Mouse (Mus musculus) lung, embryonic 16.5 days (tissue): ENCODE measurements at regions not wholly inside any gene's neighbourhood (a gene's known extent, or its start where the extent isn't known, plus 50 kb on each side); places are given as distances from the start of the nearest gene placed in this dataset.

Source experiments
- ATAC-seq: fragments of 200-750 bp; cut with Nextera tagmentation; 2 replicates; pipeline ENCODE4 v1.8.0; 2017; ENCODE audit warnings: low read depth, mild to moderate bottlenecking, moderate library complexity
- H3K27ac ChIP-seq: fragments of 300-500 bp; sonication (generic); 2 replicates; pipeline ENCODE4 v1.5.1; 2014; ENCODE audit warnings: mild to moderate bottlenecking, control low read depth, low read length
- H3K27me3 ChIP-seq: fragments of 300-500 bp; sonication (generic); 2 replicates; pipeline ENCODE4 v1.6.1; 2014; ENCODE audit warnings: low read depth, low read length, mixed read lengths; ENCODE audit not compliant: control insufficient read depth, insufficient read depth
- H3K36me3 ChIP-seq: fragments of 300-500 bp; sonication (generic); 2 replicates; pipeline ENCODE4 v1.6.1; 2014; ENCODE audit warnings: low read length; ENCODE audit not compliant: control insufficient read depth, insufficient read depth
- H3K4me1 ChIP-seq: fragments of 300-500 bp; sonication (generic); replicated peaks from 2 replicates; pipeline ENCODE4 v1.6.1; 2014; ENCODE audit warnings: low read length, mixed read lengths; ENCODE audit not compliant: control insufficient read depth, insufficient read depth
- H3K4me2 ChIP-seq: fragments of 300-500 bp; sonication (generic); 2 replicates; pipeline ENCODE4 v1.6.1; 2014; ENCODE audit warnings: low read depth, low read length, control low read depth
- H3K4me3 ChIP-seq: fragments of 300-500 bp; sonication (generic); 2 replicates; pipeline ENCODE4 v1.5.1; 2014; ENCODE audit warnings: mild to moderate bottlenecking, low read length, control low read depth
- H3K9ac ChIP-seq: fragments of 300-500 bp; sonication (generic); 2 replicates; pipeline ENCODE4 v1.6.1; 2014; ENCODE audit warnings: low read length, control low read depth
- H3K9me3 ChIP-seq: fragments of 300-500 bp; sonication (generic); 2 replicates; pipeline ENCODE4 v1.6.1; 2016; ENCODE audit warnings: low read length; ENCODE audit not compliant: control insufficient read depth
- WGBS: fragments of 180-500 bp; shearing (Covaris S2); extraction: QIAGEN DNeasy Blood & Tissue Kit; methylation state at CpG from one replicate; pipeline ENCODE4 v1.1.7; 2014; 5-methylcytosine and 5-hydroxymethylcytosine counted together

DNA sequence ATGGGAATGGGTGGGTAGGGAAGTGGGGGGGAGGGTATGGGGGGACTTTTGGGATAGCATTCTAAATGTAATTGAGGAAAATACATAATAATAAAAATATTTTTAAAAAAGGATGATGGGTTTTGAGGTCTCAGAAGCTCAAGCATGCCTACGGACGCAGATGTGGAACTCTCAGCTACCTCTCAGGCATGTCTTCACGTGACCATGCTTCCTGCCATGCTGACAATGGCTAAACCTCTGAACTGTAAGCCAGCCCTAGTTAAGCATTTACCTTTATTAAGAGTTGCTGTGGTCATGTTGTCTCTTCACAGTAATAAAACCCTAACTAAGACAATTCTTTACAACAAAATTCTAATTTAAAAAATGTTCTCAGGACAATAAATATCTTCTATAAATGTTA, 80.0 kb downstream of the Tex36 start:
- no peak overlapping the region for H3K4me2 ChIP-seq
- H3K27me3 ChIP-seq = no peaks in the 10 kb centered on the region
- WGBS = 79% methylated on average over 3 of the region's 3 CpGs
- H3K9ac ChIP-seq = no peak overlapping the region
- H3K9me3 ChIP-seq = no peaks in the 10 kb centered on the region
- no peak overlapping the region for H3K4me3 ChIP-seq
- no peak for ATAC-seq
- no peaks in the 10 kb centered on the region for H3K4me1 ChIP-seq
- no peak overlapping the region for H3K27ac ChIP-seq
- H3K36me3 ChIP-seq = no peaks in the 10 kb centered on the region

DNA sequence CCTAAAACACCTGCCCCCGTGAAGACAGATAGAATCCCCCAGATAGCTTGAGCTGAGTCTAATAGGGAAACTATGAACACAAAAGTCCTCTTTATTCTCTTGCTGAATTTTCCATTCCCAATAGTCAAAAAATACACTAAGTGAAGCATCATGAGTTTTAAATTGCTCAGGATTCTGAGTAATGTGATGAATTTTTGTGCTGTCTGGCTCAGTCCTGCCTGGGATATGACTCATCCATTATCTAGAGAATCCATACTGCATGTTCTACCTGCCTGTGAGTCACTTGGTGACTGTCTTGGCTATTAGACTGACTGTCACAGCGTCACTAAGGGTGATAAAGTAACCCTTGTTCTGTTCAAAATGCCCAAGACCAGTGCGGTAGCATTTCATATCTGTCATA, 83.0 kb downstream of the Tex36 start:
- Histone ChIP-seq H3K9me3 (no peaks in the 10 kb centered on the region), H3K27me3 (no peaks in the 10 kb centered on the region), H3K27ac (no peak overlapping the region), H3K4me2 (no peak overlapping the region), H3K36me3 (no peaks in the 10 kb centered on the region), H3K9ac (no peak overlapping the region), H3K4me1 (no peaks in the 10 kb centered on the region), H3K4me3 (no peak overlapping the region)
- 71% methylated on average over 3 of the region's 3 CpGs for WGBS
- no peak for ATAC-seq

DNA sequence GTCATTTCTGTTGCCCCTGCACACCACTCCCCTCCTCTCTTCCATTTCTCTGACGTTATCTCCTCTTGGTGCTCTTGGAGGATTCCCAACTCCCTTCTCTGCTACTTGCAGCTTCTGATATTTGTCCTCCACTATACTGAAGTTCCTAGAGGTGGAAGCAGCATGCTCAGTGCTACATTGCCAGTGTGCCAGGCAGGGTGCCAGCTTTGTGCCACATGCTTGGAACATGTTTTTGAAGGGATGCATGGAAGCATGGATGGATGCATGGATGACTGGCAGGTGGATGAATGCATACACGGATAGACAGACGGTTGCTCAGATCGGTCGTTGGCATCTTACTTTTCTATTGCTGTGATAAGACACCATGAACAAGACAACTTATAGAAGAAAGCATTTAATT, 84.4 kb downstream of the Tex36 start:
- H3K36me3 ChIP-seq = no peaks in the 10 kb centered on the region
- no peaks in the 10 kb centered on the region for H3K4me1 ChIP-seq
- no peaks in the 10 kb centered on the region for H3K9me3 ChIP-seq
- H3K4me3 ChIP-seq = no peak overlapping the region
- no peak overlapping the region for H3K4me2 ChIP-seq
- 84% methylated on average over 5 of the region's 5 CpGs for WGBS
- H3K9ac ChIP-seq = no peak overlapping the region
- no peak for ATAC-seq
- no peak overlapping the region for H3K27ac ChIP-seq
- no peaks in the 10 kb centered on the region for H3K27me3 ChIP-seq

DNA sequence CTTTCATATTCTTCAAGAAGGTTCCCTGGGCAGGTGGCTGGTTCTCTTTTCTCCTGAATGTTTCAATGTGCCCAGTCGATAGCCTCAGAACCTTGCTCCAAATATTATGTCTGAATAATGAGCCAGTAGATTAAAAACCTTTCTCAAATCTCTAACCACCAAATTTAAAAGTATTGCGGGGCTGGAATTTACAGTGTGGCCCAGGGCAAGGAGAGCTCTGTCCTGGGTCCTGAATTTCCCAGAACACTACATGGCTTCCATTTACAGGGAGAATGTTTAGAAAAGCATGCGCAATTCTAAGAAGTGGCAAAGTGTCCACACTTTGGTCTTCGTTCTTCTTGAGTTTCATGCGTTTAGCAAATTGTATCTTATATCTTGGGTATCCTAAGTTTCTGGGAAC, 91.0 kb downstream of the Tex36 start:
- H3K36me3 ChIP-seq = no peaks in the 10 kb centered on the region
- H3K9me3 ChIP-seq = peaks cover 3% of the 10 kb centered on the region; the same call in 1 of the 2 replicates
- H3K4me1 ChIP-seq = no peaks in the 10 kb centered on the region
- WGBS = 47% methylated on average over 5 of the region's 5 CpGs
- H3K27me3 ChIP-seq = no peaks in the 10 kb centered on the region
- ATAC-seq = no peak
- H3K9ac ChIP-seq = no peak overlapping the region
- no peak overlapping the region for H3K27ac ChIP-seq
- H3K4me2 ChIP-seq = no peak overlapping the region
- H3K4me3 ChIP-seq = no peak overlapping the region

DNA sequence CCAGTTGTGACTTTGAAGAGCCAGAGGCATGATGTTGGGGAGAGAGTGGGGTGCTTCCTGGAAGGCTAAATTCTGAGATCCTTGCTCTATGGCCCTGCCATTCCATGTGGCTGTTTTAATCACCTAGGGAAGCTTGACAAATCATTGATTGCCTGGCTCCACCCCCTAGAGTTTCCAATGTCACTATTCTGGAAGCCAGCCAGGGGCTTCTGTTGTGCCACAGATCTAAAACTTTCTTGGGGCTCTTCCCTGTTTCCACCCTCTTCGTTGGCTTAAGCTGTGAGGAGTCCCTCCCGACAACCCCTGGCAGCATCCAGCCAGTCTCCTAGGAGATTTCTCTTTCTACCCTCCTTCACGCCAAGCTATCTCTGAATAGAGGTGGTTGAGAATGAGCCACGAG, 92.5 kb downstream of the Tex36 start:
- Histone ChIP-seq H3K4me1 (no peaks in the 10 kb centered on the region), H3K27ac (no peak overlapping the region), H3K9me3 (peaks cover 3% of the 10 kb centered on the region; the same call in 1 of the 2 replicates), H3K27me3 (no peaks in the 10 kb centered on the region), H3K9ac (no peak overlapping the region), H3K4me3 (no peak overlapping the region), H3K36me3 (no peaks in the 10 kb centered on the region), H3K4me2 (no peak overlapping the region)
- 52% methylated on average over 4 of the region's 4 CpGs for WGBS
- no peak for ATAC-seq

DNA sequence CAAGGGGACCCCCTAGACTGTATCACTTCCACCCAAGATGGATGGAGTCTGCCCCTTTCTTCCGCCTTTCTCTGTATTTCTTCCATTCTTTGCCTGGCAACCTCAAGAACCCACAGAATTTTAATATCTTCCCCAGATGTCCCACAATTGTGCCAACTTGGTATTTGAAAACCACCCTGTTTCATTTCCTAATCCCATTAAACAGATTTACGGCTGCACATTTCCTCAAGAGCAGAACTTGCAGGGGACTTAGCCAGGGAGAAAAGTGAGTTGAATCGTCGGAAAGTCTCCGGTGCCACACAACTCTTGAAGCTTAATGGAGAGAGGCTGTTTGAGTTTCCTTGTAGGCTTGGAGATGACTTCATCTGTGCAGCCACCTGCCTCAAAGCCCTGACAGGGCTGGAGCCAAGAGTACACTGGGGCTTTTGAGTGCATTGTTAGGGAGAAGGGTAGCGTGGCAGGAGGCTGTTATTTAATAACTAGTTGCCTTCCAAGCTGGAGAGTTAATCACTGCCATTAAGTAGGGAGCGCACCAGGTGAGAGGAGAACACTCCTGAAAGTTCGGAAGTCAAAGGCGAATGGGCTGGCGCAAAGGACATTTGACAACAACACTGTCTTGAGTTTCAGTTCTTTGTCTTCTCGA, 93.5 kb downstream of the Tex36 start:
- no peak for ATAC-seq
- no peaks in the 10 kb centered on the region for H3K4me1 ChIP-seq
- 67% methylated on average over 11 of the region's 11 CpGs for WGBS

DNA sequence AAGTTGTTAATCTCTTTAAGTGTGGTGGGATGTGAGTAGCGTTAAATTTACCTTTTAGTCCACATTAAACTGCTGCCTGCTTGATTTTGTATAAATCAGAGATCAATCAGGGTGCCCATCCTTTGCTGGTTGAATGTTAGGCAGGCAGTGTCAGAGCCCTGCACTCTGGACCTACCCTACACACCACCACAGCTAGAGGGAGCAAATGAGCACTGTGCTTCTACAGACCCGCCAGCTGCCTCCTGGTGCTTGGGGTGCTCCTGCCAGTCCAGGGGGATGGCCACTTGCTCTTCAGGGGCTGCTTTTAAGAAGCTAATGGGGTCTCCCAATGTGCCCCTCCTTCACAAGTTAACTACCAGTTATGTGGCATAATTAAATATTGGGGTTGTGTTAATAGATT, 96.3 kb downstream of the Tex36 start:
- H3K9me3 ChIP-seq = peaks cover 3% of the 10 kb centered on the region; the same call in 1 of the 2 replicates
- no peak overlapping the region for H3K4me2 ChIP-seq
- no peaks in the 10 kb centered on the region for H3K4me1 ChIP-seq
- ATAC-seq = no peak
- H3K27me3 ChIP-seq = no peaks in the 10 kb centered on the region
- H3K4me3 ChIP-seq = no peak overlapping the region
- WGBS = 83% methylated on average over 2 of the region's 2 CpGs
- H3K9ac ChIP-seq = no peak overlapping the region
- H3K27ac ChIP-seq = no peak overlapping the region
- H3K36me3 ChIP-seq = no peaks in the 10 kb centered on the region

More for the DNA sequence above, 93.5 kb downstream of the Tex36 start:
- H3K9me3 ChIP-seq = peaks cover 3% of the 10 kb centered on the region; the same call in 1 of the 2 replicates
- no peaks in the 10 kb centered on the region for H3K36me3 ChIP-seq
- no peak overlapping the region for H3K27ac ChIP-seq
- no peaks in the 10 kb centered on the region for H3K27me3 ChIP-seq
- H3K4me2 ChIP-seq = no peak overlapping the region
- no peak overlapping the region for H3K4me3 ChIP-seq
- H3K9ac ChIP-seq = no peak overlapping the region

DNA sequence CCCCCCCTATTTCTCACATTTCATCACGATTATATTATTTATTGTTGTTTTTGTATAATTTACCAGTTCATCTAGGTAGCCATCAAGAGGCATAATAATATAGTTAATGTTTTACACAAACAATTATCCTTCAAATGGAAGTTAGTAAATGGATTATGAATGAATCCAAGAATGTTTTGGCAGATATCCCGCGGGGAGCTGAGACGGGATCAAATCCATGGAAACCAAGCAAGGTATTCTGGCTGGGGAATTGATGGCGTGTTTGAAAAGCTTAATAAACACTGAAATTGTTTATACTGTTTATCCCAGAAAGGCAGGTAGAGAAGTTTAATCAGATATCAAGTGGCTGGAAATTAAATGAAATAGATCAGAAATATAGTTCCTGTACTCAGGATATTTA, 98.0 kb downstream of the Tex36 start:
- H3K4me2 ChIP-seq = no peak overlapping the region
- no peak overlapping the region for H3K27ac ChIP-seq
- H3K36me3 ChIP-seq = no peaks in the 10 kb centered on the region
- peaks cover 3% of the 10 kb centered on the region; the same call in 1 of the 2 replicates for H3K9me3 ChIP-seq
- no peak for ATAC-seq
- no peak overlapping the region for H3K9ac ChIP-seq
- no peak overlapping the region for H3K4me3 ChIP-seq
- WGBS = 71% methylated on average over 5 of the region's 5 CpGs
- H3K27me3 ChIP-seq = no peaks in the 10 kb centered on the region
- H3K4me1 ChIP-seq = no peaks in the 10 kb centered on the region

DNA sequence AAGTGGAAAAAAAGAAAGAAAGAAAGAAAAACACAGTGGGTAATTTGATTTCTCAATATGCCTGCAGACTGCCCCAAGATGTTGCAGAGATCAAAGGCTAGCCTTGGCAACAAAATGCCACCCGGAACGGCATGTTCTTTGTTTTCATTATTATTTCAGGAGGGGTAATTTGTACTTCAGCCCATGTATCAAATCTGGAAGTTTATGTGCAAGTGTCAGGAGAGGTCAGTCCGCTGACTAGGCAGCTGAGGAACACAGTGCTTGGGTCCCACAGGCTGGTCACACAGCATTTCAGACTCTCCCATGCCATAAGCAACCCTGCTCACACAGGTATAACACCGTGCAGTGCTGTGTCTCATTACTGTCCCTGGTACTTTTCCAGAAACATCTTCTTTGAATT, 99.2 kb downstream of the Tex36 start:
- Histone ChIP-seq H3K27ac (no peak overlapping the region), H3K9ac (no peak overlapping the region), H3K36me3 (no peaks in the 10 kb centered on the region), H3K4me3 (no peak overlapping the region), H3K27me3 (no peaks in the 10 kb centered on the region), H3K4me1 (no peaks in the 10 kb centered on the region), H3K9me3 (peaks cover 3% of the 10 kb centered on the region; the same call in 1 of the 2 replicates), H3K4me2 (no peak overlapping the region)
- no peak for ATAC-seq
- WGBS = 41% methylated on average over 4 of the region's 4 CpGs

DNA sequence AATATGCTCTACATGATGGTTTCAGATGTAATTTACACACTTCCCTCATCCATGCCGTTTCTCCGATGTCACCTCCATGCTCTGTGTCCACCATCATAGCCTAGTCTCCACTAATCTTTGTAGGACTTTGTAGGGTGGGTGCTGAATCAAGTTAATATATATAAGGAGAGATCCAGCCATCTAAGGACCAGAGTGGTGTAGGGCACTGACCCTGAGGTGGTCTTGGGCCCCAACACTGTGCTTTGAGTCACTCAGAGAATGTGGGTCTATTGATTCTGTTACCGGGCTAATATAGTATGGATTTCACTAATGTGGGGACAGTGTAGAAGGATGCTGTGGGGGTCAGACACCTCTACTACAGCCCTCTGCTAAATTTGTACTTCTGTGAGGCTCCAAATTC, 104.4 kb downstream of the Tex36 start:
- H3K27me3 ChIP-seq = no peaks in the 10 kb centered on the region
- no peaks in the 10 kb centered on the region for H3K36me3 ChIP-seq
- no peaks in the 10 kb centered on the region for H3K4me1 ChIP-seq
- no peak overlapping the region for H3K9ac ChIP-seq
- H3K9me3 ChIP-seq = no peaks in the 10 kb centered on the region
- H3K27ac ChIP-seq = no peak overlapping the region
- H3K4me3 ChIP-seq = no peak overlapping the region
- WGBS = 93% methylated on average over 3 of the region's 3 CpGs
- ATAC-seq = no peak
- no peak overlapping the region for H3K4me2 ChIP-seq
